In genomic region chr3:109029661-109030060, GRCm38 (mm10) we compare ENCODE assay signal across 26 mouse cellular contexts. TPM values are rescaled to one million over a fixed set of nuclear protein-coding genes. Genes with fewer than 3 reads are reported as not detected.
A peak's percentile ranks its signal among the peaks of the same experiment; 100 is the strongest.
DNase-seq lines count a peak whose midpoint lies in the region; TF ChIP-seq lines count a peak whose summit lies in the region.
"Had no signal": no experiment of that assay in that cellular context is flagged by ENCODE, and none has a peak within 500 bp of the region (broad histone marks: within the 10 kb centered on the region; RNA-seq: fewer than 3 reads in every experiment).

No protein-coding gene starts in this region.

- DNase-seq in adrenal gland, postnatal 10 days = peak; percentile 31
- no peak for DNase-seq in adrenal gland, postnatal 14 days
- peak; percentile 16 for DNase-seq in kidney, adult 18-20 months
- no peak for DNase-seq in kidney, adult 11 months
- DNase-seq in layer of hippocampus, adult 2 months (ENCODE audit: low spot score in 2 of 2) = no peak
- DNase-seq in layer of hippocampus, postnatal 10 days (ENCODE audit: low spot score in 2 of 2) = no peak
- no peak for DNase-seq in thymus, postnatal 14 days
- DNase-seq: cerebellum, adult 18-20 months; cerebellum, postnatal 36 days; heart, postnatal 36 days; layer of hippocampus, adult 9-11 months; liver; lung, postnatal 4 days; retina, postnatal 1 day; right cerebral cortex, postnatal 25 days; thymus, postnatal 25 days had no signal

- no peak for TF ChIP-seq CTCF in layer of hippocampus, adult 2 months (conservative IDR thresholded peaks at IDR 0.05)

- H3K4me3 ChIP-seq in layer of hippocampus, adult 2 months = no peak overlapping the region
- H3K4me3 ChIP-seq: heart, embryonic 15.5 days; hindbrain, embryonic 13.5 days; left cerebral cortex, adult 2 months; liver, embryonic 15.5 days; lung, embryonic 15.5 days; myocyte; neural tube, embryonic 13.5 days had no signal

- peak overlapping the region; percentile 32; the same call in 1 of the 2 replicates for H3K27ac ChIP-seq in layer of hippocampus, adult 2 months
- H3K27ac ChIP-seq: hindbrain, embryonic 13.5 days; left cerebral cortex, adult 2 months; liver, embryonic 15.5 days; lung, embryonic 15.5 days; neural tube, embryonic 13.5 days had no signal

RNA-seq across cellular contexts. Expression of gene Fam102b, which starts 2.3 kb away (rescaled TPM):
- total RNA-seq in adrenal gland, postnatal 10 days (2021) = 10 to 100 TPM; 14.8 to 18.0 TPM
- total RNA-seq in adrenal gland, postnatal 14 days (2021) = 10.8 and 18.3 TPM in 2 replicates
- 10 to 100 TPM; 26.5 to 28.2 TPM for total RNA-seq in layer of hippocampus, adult 2 months (2021)
- total RNA-seq in layer of hippocampus, postnatal 10 days (2021) = 10 to 100 TPM; 55.8 to 57.1 TPM

RNA-seq across cellular contexts. Expression of gene Slc25a54, which starts 50.6 kb away (rescaled TPM):
- not detected for total RNA-seq in adrenal gland, postnatal 10 days (2021)
- not detected in 2 replicates for total RNA-seq in adrenal gland, postnatal 14 days (2021)
- not detected for total RNA-seq in layer of hippocampus, adult 2 months (2021)
- not detected for total RNA-seq in layer of hippocampus, postnatal 10 days (2021)
- total RNA-seq: adrenal gland, postnatal 4 days; heart, postnatal 36 days; left cerebral cortex, adult 2 months; left cerebral cortex, postnatal 36 days; megakaryocyte-erythroid progenitor cell, adult 5-6 weeks had no signal

Comparison
In these comparisons a context has a peak if more than half of its experiments do, and no peak if none do; other contexts are left out.
1. DNase-seq: peak in adrenal gland, postnatal 10 days (single experiment) and kidney, adult 18-20 months (single experiment); none in adrenal gland, postnatal 14 days (single experiment), kidney, adult 11 months (single experiment), layer of hippocampus, adult 2 months (0 of 2), layer of hippocampus, postnatal 10 days (0 of 2) and thymus, postnatal 14 days (single experiment).